21 mouse cellular contexts compared by ENCODE assay signal in the genomic region with DNA sequence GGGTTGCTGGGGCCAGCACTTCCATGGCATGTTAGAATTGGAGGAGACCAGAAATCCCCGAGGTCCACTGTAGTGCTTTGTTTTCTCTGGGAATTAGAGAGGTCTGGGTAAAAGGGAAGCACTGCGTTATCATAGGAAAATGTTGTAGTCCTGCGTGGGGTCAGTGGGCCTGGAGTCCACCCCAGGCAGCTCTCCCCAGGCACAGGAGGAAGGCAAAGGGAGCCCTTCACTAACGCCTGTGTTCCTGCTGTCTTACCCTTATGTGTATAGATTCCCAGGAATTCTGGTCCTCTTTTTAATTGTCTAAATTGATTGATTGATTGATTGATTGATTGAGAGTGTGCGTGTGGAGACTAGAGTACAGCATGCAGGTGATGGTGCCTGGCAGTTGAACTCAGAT. TPM values are rescaled to one million over a fixed set of nuclear protein-coding genes. Genes with fewer than 3 reads are reported as not detected.
DNase-seq lines count a peak whose midpoint lies in the region; ATAC-seq and TF ChIP-seq lines count a peak whose summit lies in the region.
"Had no signal": no experiment of that assay in that cellular context is flagged by ENCODE, and none has a peak within 500 bp of the region (broad histone marks: within the 10 kb centered on the region; RNA-seq: fewer than 3 reads in every experiment).

No protein-coding gene starts in this region.

- intact Hi-C loops in gastrocnemius, adult 2 months (cut with DNase I): loop anchor here (5.0 kb wide), 1 partner anchor 34 kb away; no protein-coding TSS in a partner anchor
- intact Hi-C loops in heart, postnatal 36 days (cut with DNase I): loop anchor here (5.0 kb wide), 1 partner anchor 34 kb away; no protein-coding TSS in a partner anchor

- ATAC-seq in heart, embryonic 15.5 days (replicated peaks; ENCODE audit: insufficient number of reproducible peaks, insufficient read depth, low FRiP score, low read depth): no peak
- ATAC-seq in lung, embryonic 16.5 days (ENCODE audit: low read depth): no peak
- ATAC-seq: activated CD4-positive, CD25-positive, alpha-beta regulatory T cell, adult 4 months had no signal

- H3K27ac ChIP-seq in gastrocnemius, adult 2 months: peak overlapping the region; percentile 99
- H3K27ac ChIP-seq in heart, embryonic 15.5 days: no peak overlapping the region
- H3K27ac ChIP-seq in lung, embryonic 16.5 days (ENCODE audit: low read length): no peak overlapping the region
- H3K27ac ChIP-seq: hindbrain, embryonic 14.5 days; limb, embryonic 12.5 days; neural tube, embryonic 12.5 days had no signal

- no peaks in the 10 kb centered on the region for H3K27me3 ChIP-seq in heart, embryonic 15.5 days
- no peaks in the 10 kb centered on the region for H3K27me3 ChIP-seq in lung, embryonic 16.5 days (ENCODE audit: control insufficient read depth, insufficient read depth, low read depth, low read length)
- H3K27me3 ChIP-seq: kidney, embryonic 15.5 days; limb, embryonic 12.5 days; neural tube, embryonic 12.5 days had no signal

- no peak overlapping the region for H3K9ac ChIP-seq in heart, embryonic 15.5 days
- no peak overlapping the region for H3K9ac ChIP-seq in lung, embryonic 16.5 days (ENCODE audit: low read length)
- H3K9ac ChIP-seq: hindbrain, embryonic 14.5 days; kidney, embryonic 15.5 days; limb, embryonic 12.5 days; neural tube, embryonic 12.5 days had no signal

- no peaks in the 10 kb centered on the region for H3K9me3 ChIP-seq in heart, embryonic 15.5 days (replicated peaks)
- H3K9me3 ChIP-seq in lung, embryonic 16.5 days (ENCODE audit: control insufficient read depth, low read length): no peaks in the 10 kb centered on the region
- H3K9me3 ChIP-seq: G1E; kidney, embryonic 15.5 days; limb, embryonic 12.5 days; neural tube, embryonic 12.5 days had no signal

- H3K4me1 ChIP-seq in heart, embryonic 15.5 days (replicated peaks): peaks cover 38% of the 10 kb centered on the region
- peaks cover 16% of the 10 kb centered on the region; the same call in 1 of the 2 replicates for H3K4me1 ChIP-seq in lung, embryonic 16.5 days (replicated peaks; ENCODE audit: control insufficient read depth, insufficient read depth, low read length)

- peak overlapping the region; percentile 17; the same call in 1 of the 2 replicates for H3K4me2 ChIP-seq in heart, embryonic 15.5 days
- H3K4me2 ChIP-seq in lung, embryonic 16.5 days (ENCODE audit: low read depth, low read length): 0 out of 2 replicates have a peak overlapping the region, but pooled peaks have one; percentile 11
- H3K4me2 ChIP-seq: hindbrain, embryonic 14.5 days; kidney, embryonic 15.5 days; limb, embryonic 12.5 days; midbrain, embryonic 11.5 days; neural tube, embryonic 12.5 days had no signal

- no peaks in the 10 kb centered on the region for H3K36me3 ChIP-seq in heart, embryonic 15.5 days
- peaks cover 4% of the 10 kb centered on the region; the same call in 1 of the 2 replicates for H3K36me3 ChIP-seq in lung, embryonic 16.5 days (ENCODE audit: control insufficient read depth, insufficient read depth, low read length)
- H3K36me3 ChIP-seq: kidney, embryonic 15.5 days; limb, embryonic 12.5 days; neural tube, embryonic 12.5 days had no signal

- DNase-seq in gastrocnemius, adult 2 months: no peak
- no peak for DNase-seq in gastrocnemius, adult 18-20 months (ENCODE audit: low spot score)
- DNase-seq in heart, postnatal 36 days: no peak
- no peak for DNase-seq in lung, adult 18-20 months
- no peak for DNase-seq in urinary bladder, postnatal 4 days (ENCODE audit: low spot score in 2 of 2)
- DNase-seq: adrenal gland, postnatal 10 days; cerebellum, adult 11-12 months; cerebellum, postnatal 25 days; embryo, embryonic 11 days; kidney, postnatal 4 days; right cerebral cortex, adult 18-20 months; thymus, postnatal 14 days had no signal

- WGBS in heart, embryonic 15.5 days: 63% methylated on average over 5 of the region's 5 CpGs
- WGBS in lung, embryonic 16.5 days: 58% methylated on average over 5 of the region's 5 CpGs

- no peak for TF ChIP-seq CTCF in gastrocnemius, adult 2 months (IDR thresholded peaks at IDR 0.05)

- peak overlapping the region; percentile 89 for H3K4me3 ChIP-seq in gastrocnemius, adult 2 months
- H3K4me3 ChIP-seq in heart, embryonic 15.5 days: no peak overlapping the region
- H3K4me3 ChIP-seq in lung, embryonic 16.5 days (ENCODE audit: low read length): no peak overlapping the region
- H3K4me3 ChIP-seq: kidney, embryonic 15.5 days; limb, embryonic 12.5 days; neural tube, embryonic 12.5 days had no signal

RNA-seq across cellular contexts. Expression of a gene that starts 6.1 kb away (rescaled TPM):
- 10 to 100 TPM; 55.2 to 80.0 TPM for total RNA-seq in gastrocnemius, adult 2 months (2021)
- 10 to 100 TPM; 45.3 to 58.3 TPM for total RNA-seq in gastrocnemius, adult 18-20 months (2021)
- 47.3 and 49.9 TPM in 2 replicates for polyA plus RNA-seq in heart, embryonic 15.5 days (2015; fragmentation: Nextera tagmentation; extraction: Ambion mirVana)
- total RNA-seq in heart, postnatal 36 days (2021): 100 to 1,000 TPM; 130 to 150 TPM
- 93.3 and 96.3 TPM in 2 replicates for polyA plus RNA-seq in lung, embryonic 16.5 days (2015; fragmentation: Nextera tagmentation; extraction: Ambion mirVana)
